Comparison of ENCODE assay signal across 1 mouse cellular context in genomic region chr14:54603686-54604085, GRCm38 (mm10).
TF ChIP-seq lines count a peak whose summit lies in the region.

No protein-coding gene starts in this region.

TF ChIP-seq in MEL, 35 proteins besides CTCF, POLR2A, EP300 and RAD21:
- TF ChIP-seq CHD1 (IDR thresholded peaks at IDR 0.05; ENCODE audit: low read depth, low read length) (peak; percentile 56; the same call in 1 of the 2 replicates), POLR2AphosphoS2 (IDR thresholded peaks at IDR 0.05; ENCODE audit: low read length) (no peak)
TF ChIP-seq in MEL: peak in this region for 1.
